Mouse (Mus musculus): ENCODE data around the gene Prr22. TPM values are rescaled to one million over a fixed set of nuclear protein-coding genes. Genes with fewer than 3 reads are reported as not detected.

Gene Prr22
- polyA plus RNA-seq, 1 experiment, result 3.3 TPM

DNA sequence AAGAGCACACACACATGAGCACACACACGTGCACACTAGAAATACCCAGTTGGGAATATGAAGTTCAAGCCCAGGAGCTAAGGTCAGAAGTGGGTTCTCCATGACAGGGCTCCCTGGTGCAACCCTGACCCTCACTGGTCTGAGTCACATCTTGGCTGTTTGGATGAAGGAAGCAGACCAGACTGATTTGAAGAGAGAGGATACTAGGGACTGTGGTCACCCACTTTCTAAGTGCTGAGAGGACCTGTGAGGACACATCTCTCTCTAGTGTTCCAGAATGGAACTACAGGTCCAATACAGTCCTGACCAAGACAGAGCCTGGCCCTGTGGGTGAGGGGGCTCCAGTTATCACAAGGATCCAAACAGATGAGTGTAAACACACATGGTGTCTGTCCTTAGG is 35.7 kb downstream of the Prr22 start:
- TF ChIP-seq POLR2A (IDR thresholded peaks at IDR 0.05; ENCODE audit: low read depth, low read length) (no peak), CTCF (IDR thresholded peaks at IDR 0.05; ENCODE audit: extremely low read depth, insufficient read depth, insufficient read length, insufficient replicate concordance) (no peak)
- Histone ChIP-seq H3K4me1 (ENCODE audit: control insufficient read depth, insufficient read depth, insufficient read length) (no peaks in the 10 kb centered on the region), H3K27me3 (ENCODE audit: control insufficient read depth, insufficient read depth, low read length) (no peaks in the 10 kb centered on the region), H3K36me3 (ENCODE audit: control insufficient read depth, insufficient read depth, low read length) (no peaks in the 10 kb centered on the region), H3K27ac (ENCODE audit: insufficient read depth, low read length) (no peak overlapping the region), H3K4me3 (ENCODE audit: extremely low read depth, insufficient read depth, insufficient read length) (no peak overlapping the region)
- 100% methylated on average over 1 of the region's 1 CpGs for WGBS
- DNase-seq (ENCODE audit: low read depth in 1 of 2, low spot score in 2 of 2), result no peak

DNA sequence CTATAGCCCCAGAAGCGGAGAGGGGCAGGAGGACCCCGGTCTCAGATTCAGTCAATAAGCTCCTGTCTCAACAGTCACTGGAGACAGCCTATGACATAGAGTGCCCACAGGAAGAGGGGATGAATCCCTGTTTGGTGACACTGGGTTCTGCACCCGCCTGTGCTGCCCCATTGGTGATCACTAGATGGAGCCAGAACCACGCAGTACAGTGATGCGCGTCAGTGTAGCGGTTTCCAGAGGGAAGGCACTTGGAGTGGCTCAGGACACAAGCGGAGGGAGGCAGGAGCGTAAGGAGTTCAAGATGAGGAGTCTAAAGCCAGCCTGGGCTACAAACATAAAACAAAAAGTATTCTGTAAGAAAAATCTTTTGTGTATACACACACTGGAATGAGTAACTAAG is 38.5 kb downstream of the Prr22 start:
- no peak overlapping the region for H3K4me3 ChIP-seq (ENCODE audit: extremely low read depth, insufficient read depth, insufficient read length)
- TF ChIP-seq POLR2A (IDR thresholded peaks at IDR 0.05; ENCODE audit: low read depth, low read length) (no peak), CTCF (IDR thresholded peaks at IDR 0.05; ENCODE audit: extremely low read depth, insufficient read depth, insufficient read length, insufficient replicate concordance) (peak; percentile 96; the same call in 1 of the 2 replicates)
- no peaks in the 10 kb centered on the region for H3K4me1 ChIP-seq (ENCODE audit: control insufficient read depth, insufficient read depth, insufficient read length)
- DNase-seq (ENCODE audit: low read depth in 1 of 2, low spot score in 2 of 2), result peak in 1 of 2 experiments; percentile 46
- WGBS, result 30% methylated on average over 9 of the region's 9 CpGs
- no peaks in the 10 kb centered on the region for H3K27me3 ChIP-seq (ENCODE audit: control insufficient read depth, insufficient read depth, low read length)
- H3K27ac ChIP-seq (ENCODE audit: insufficient read depth, low read length), result no peak overlapping the region
- no peaks in the 10 kb centered on the region for H3K36me3 ChIP-seq (ENCODE audit: control insufficient read depth, insufficient read depth, low read length)

DNA sequence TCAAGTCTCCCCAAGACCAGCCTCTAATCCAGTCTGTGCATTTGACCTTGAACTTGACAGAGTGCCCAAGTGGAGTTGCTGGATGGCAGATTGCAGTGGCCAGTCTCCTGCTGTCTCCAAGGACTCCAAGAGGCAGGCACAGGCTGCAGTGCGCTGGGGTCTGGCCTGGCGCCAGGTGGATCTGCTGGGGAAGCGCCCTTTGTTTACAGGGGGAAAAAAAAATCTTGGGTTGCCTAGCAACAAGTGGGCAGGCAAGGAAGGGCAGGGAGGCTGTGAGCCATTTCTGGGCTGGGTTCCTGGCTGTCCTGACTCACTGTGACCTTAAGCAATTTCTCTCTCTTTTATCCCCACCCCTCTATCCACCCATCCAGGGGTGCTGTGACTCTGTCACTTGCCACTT is 40.2 kb downstream of the Prr22 start:
- Histone ChIP-seq H3K4me3 (ENCODE audit: extremely low read depth, insufficient read depth, insufficient read length) (no peak overlapping the region), H3K36me3 (ENCODE audit: control insufficient read depth, insufficient read depth, low read length) (no peaks in the 10 kb centered on the region), H3K27me3 (ENCODE audit: control insufficient read depth, insufficient read depth, low read length) (no peaks in the 10 kb centered on the region), H3K27ac (ENCODE audit: insufficient read depth, low read length) (no peak overlapping the region), H3K4me1 (ENCODE audit: control insufficient read depth, insufficient read depth, insufficient read length) (no peaks in the 10 kb centered on the region)
- 30% methylated on average over 3 of the region's 3 CpGs for whole genome bisulfite sequencing
- no peak for DNase-seq (ENCODE audit: low read depth in 1 of 2, low spot score in 2 of 2)
- TF ChIP-seq CTCF (IDR thresholded peaks at IDR 0.05; ENCODE audit: extremely low read depth, insufficient read depth, insufficient read length, insufficient replicate concordance) (no peak), POLR2A (IDR thresholded peaks at IDR 0.05; ENCODE audit: low read depth, low read length) (no peak)

DNA sequence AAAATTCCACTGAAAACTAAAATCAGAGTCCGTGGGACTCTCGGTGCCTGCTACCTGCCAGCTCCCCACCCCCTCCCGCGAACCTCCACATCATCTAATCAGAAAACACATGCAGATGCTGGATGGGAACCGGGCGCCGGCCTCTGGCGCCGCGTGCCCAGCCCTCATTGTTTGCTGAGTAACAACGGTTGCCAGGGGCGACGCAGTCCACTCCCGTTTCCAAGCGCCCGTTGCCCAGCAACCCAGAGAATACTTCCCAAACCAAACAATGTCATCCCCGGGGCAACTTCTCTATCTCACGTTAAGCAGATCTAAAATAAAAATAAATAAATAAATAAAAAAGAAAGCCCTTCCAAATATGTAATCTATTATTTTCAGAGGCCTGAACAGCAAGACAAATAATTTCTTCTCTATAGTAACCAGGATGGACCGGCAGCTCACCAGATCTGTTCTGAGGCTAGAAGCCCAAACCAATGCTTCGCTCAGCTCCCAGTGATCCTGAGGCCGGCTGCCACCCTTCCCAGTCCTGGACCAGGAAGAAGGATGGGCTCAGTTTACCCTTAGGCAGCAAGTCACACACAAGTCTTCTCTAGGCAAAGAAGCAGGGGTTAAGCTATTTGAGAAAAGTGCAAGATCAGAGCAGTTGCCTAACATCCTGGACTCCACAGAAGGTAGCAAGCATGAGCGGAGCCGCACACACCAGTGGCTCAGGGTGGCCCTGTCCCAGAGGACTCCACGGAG is 44.4 kb downstream of the Prr22 start:
- no peak overlapping the region for H3K27ac ChIP-seq (ENCODE audit: insufficient read depth, low read length)
- H3K27me3 ChIP-seq (ENCODE audit: control insufficient read depth, insufficient read depth, low read length), result no peaks in the 10 kb centered on the region
- WGBS, result 48% methylated on average over 24 of the region's 24 CpGs
- no peak for TF ChIP-seq CTCF (IDR thresholded peaks at IDR 0.05; ENCODE audit: extremely low read depth, insufficient read depth, insufficient read length, insufficient replicate concordance)
- TF ChIP-seq POLR2A (IDR thresholded peaks at IDR 0.05; ENCODE audit: low read depth, low read length), result no peak
- peak; percentile 15 to 44 for DNase-seq (ENCODE audit: low read depth in 1 of 2, low spot score in 2 of 2)
- H3K4me3 ChIP-seq (ENCODE audit: extremely low read depth, insufficient read depth, insufficient read length), result no peak overlapping the region
- H3K36me3 ChIP-seq (ENCODE audit: control insufficient read depth, insufficient read depth, low read length), result no peaks in the 10 kb centered on the region
- H3K4me1 ChIP-seq (ENCODE audit: control insufficient read depth, insufficient read depth, insufficient read length), result peaks cover 4% of the 10 kb centered on the region; the same call in 1 of the 2 replicates

DNA sequence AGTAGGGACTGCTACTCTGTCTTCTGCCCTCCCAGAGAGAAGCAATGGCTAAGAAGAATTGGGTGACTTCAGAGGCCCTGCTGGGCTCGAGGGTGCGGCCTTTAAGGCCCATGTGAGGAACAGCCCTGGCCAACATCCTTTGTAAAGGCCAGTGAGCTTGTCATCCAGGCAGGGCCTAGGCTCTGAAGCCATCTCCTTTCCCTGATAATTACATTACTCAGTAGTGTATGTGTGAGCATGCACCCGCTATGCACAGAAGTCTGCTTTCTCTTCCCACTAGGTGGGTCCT is 45.0 kb downstream of the Prr22 start:
- 89% methylated on average over 3 of the region's 3 CpGs for WGBS

GRCm38 (mm10) chr17:56818067-56818636 is 48.1 kb downstream of the Prr22 start:
- peaks cover 10% of the 10 kb centered on the region; the same call in 1 of the 2 replicates for H3K4me1 ChIP-seq (ENCODE audit: control insufficient read depth, insufficient read depth, insufficient read length)
- no peaks in the 10 kb centered on the region for H3K27me3 ChIP-seq (ENCODE audit: control insufficient read depth, insufficient read depth, low read length)
- DNase-seq (ENCODE audit: low read depth in 1 of 2, low spot score in 2 of 2), result no peak
- TF ChIP-seq CTCF (IDR thresholded peaks at IDR 0.05; ENCODE audit: extremely low read depth, insufficient read depth, insufficient read length, insufficient replicate concordance) (no peak), POLR2A (IDR thresholded peaks at IDR 0.05; ENCODE audit: low read depth, low read length) (no peak)
- no peak overlapping the region for H3K4me3 ChIP-seq (ENCODE audit: extremely low read depth, insufficient read depth, insufficient read length)
- no peak overlapping the region for H3K27ac ChIP-seq (ENCODE audit: insufficient read depth, low read length)
- 63% methylated on average over 11 of the region's 11 CpGs for WGBS
- no peaks in the 10 kb centered on the region for H3K36me3 ChIP-seq (ENCODE audit: control insufficient read depth, insufficient read depth, low read length)

More for the DNA sequence above, 45.0 kb downstream of the Prr22 start:
- H3K27me3 ChIP-seq (ENCODE audit: control insufficient read depth, insufficient read depth, low read length), result no peaks in the 10 kb centered on the region
- H3K4me1 ChIP-seq (ENCODE audit: control insufficient read depth, insufficient read depth, insufficient read length), result peaks cover 8% of the 10 kb centered on the region; the same call in 1 of the 2 replicates
- H3K27ac ChIP-seq (ENCODE audit: insufficient read depth, low read length), result no peak overlapping the region
- TF ChIP-seq CTCF (IDR thresholded peaks at IDR 0.05; ENCODE audit: extremely low read depth, insufficient read depth, insufficient read length, insufficient replicate concordance) (no peak), POLR2A (IDR thresholded peaks at IDR 0.05; ENCODE audit: low read depth, low read length) (no peak)
- DNase-seq (ENCODE audit: low read depth in 1 of 2, low spot score in 2 of 2), result no peak
- no peaks in the 10 kb centered on the region for H3K36me3 ChIP-seq (ENCODE audit: control insufficient read depth, insufficient read depth, low read length)
- no peak overlapping the region for H3K4me3 ChIP-seq (ENCODE audit: extremely low read depth, insufficient read depth, insufficient read length)

DNA sequence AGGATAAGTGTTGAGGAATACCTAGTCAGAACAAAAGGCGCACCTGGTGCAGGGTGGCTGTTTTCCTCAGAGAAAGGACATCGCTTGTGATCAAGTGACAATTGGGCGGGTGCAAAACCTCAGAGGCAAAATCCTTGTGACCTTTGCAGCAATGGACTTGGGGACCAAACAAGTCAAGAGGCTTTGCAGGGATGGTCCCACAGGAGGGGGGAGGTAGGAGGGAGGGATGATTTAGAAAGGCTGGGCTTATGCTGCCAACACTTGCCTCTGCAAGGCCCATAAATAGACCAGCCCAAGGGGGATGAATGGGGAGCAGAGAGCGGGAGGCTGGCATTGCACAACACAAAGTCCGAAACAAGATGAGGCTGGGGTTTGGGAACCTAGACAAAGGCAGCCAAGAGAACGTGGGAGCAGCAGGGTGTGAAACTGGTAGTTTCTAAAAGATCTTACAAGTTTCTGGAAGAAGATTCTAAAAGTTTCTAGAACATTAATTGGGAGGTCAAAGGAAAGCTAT is 49.0 kb downstream of the Prr22 start:
- no peak for TF ChIP-seq CTCF (IDR thresholded peaks at IDR 0.05; ENCODE audit: extremely low read depth, insufficient read depth, insufficient read length, insufficient replicate concordance)
- no peak for TF ChIP-seq POLR2A (IDR thresholded peaks at IDR 0.05; ENCODE audit: low read depth, low read length)
- Histone ChIP-seq H3K27ac (ENCODE audit: insufficient read depth, low read length) (peak overlapping the region; percentile 63), H3K4me3 (ENCODE audit: extremely low read depth, insufficient read depth, insufficient read length) (no peak overlapping the region), H3K36me3 (ENCODE audit: control insufficient read depth, insufficient read depth, low read length) (no peaks in the 10 kb centered on the region), H3K27me3 (ENCODE audit: control insufficient read depth, insufficient read depth, low read length) (no peaks in the 10 kb centered on the region), H3K4me1 (ENCODE audit: control insufficient read depth, insufficient read depth, insufficient read length) (peaks cover 10% of the 10 kb centered on the region; the same call in 1 of the 2 replicates)
- 53% methylated on average over 6 of the region's 6 CpGs for WGBS
- no peak for DNase-seq (ENCODE audit: low read depth in 1 of 2, low spot score in 2 of 2)

Measured in spleen, adult 2 months (tissue).